Mouse (Mus musculus): Measurements from ENCODE around the gene Nemp1.

DNA sequence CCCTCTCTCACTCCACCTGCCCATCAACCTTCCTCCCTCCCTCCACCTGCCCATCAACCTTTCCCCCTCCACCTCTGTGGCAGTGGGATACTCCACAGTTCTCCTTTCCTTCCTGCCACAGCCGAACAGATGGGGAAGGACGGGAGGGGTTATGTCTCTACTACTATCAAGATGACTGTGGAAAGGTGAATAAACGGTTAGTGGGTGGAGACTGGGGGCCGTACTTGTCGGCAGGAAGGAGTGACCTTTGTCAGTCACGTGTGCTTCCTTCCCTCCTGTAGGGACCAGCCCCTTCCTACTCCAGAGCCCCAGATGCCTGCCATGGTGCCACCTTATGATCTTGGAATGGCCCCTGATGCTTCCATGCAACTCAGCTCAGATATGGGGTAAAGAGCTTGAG, 8.6 kb upstream of the Nemp1 start:
- TF ChIP-seq CTCF (IDR thresholded peaks at IDR 0.05; ENCODE audit: borderline replicate concordance, control insufficient read depth, extremely low read depth, insufficient read depth, low read length, poor library complexity): no peak
- no peak for TF ChIP-seq POLR2A (IDR thresholded peaks at IDR 0.05; ENCODE audit: control insufficient read depth, extremely low read depth, insufficient read depth, low read length, poor library complexity)

All from thymus, adult 2 months (tissue).